19 mouse cellular contexts compared by ENCODE assay signal in genomic region chr10:40171211-40171610, GRCm38 (mm10). TPM values are rescaled to one million over a fixed set of nuclear protein-coding genes. Genes with fewer than 3 reads are reported as not detected.
DNase-seq lines count a peak whose midpoint lies in the region; ATAC-seq lines count a peak whose summit lies in the region.
"Had no signal": no experiment of that assay in that cellular context is flagged by ENCODE, and none has a peak within 500 bp of the region (broad histone marks: within the 10 kb centered on the region; RNA-seq: fewer than 3 reads in every experiment).

No protein-coding gene starts in this region.

- H3K4me1 ChIP-seq in embryonic facial prominence, embryonic 12.5 days = 0 out of 2 replicates have a peak, but pooled peaks cover 8% of the 10 kb centered on the region
- H3K4me1 ChIP-seq: forebrain, embryonic 13.5 days; neural tube, embryonic 12.5 days had no signal

- peak; percentile 94 for DNase-seq in 416B (ENCODE audit: low read depth)
- peak; percentile 66 for DNase-seq in A20 (ENCODE audit: low read depth, low spot score)
- no peak for DNase-seq in adrenal gland, adult (ENCODE audit: inconsistent age in 2 of 2, low spot score in 1 of 2)
- DNase-seq in cerebellum, postnatal 14 days = no peak
- DNase-seq: cerebellum, adult 9-11 months; heart, adult 18-20 months; kidney, adult 9 months; lung, embryonic 14.5 days; right cerebral cortex, postnatal 25 days; thymus, postnatal 25 days had no signal

- no peak overlapping the region for H3K9ac ChIP-seq in embryonic facial prominence, embryonic 12.5 days
- H3K9ac ChIP-seq: forebrain, embryonic 13.5 days; hindbrain, embryonic 13.5 days; lung, embryonic 14.5 days; neural tube, embryonic 12.5 days had no signal

- H3K27me3 ChIP-seq in embryonic facial prominence, embryonic 12.5 days = no peaks in the 10 kb centered on the region
- H3K27me3 ChIP-seq: forebrain, embryonic 13.5 days; hindbrain, embryonic 13.5 days; neural tube, embryonic 12.5 days; Patski had no signal

- no peak for ATAC-seq in embryonic facial prominence, embryonic 12.5 days (ENCODE audit: insufficient number of reproducible peaks, insufficient read depth, low FRiP score, low TSS enrichment)
- peak; percentile 57 for ATAC-seq in megakaryocyte, adult 5-6 weeks (ENCODE audit: poor library complexity, severe bottlenecking)
- ATAC-seq in CD4-positive, CD25-positive, alpha-beta regulatory T cell, adult 4 months = no peak
- ATAC-seq: forebrain, embryonic 13.5 days; Patski had no signal

- no peaks in the 10 kb centered on the region for H3K9me3 ChIP-seq in embryonic facial prominence, embryonic 12.5 days
- H3K9me3 ChIP-seq: forebrain, embryonic 13.5 days; hindbrain, embryonic 13.5 days; neural tube, embryonic 12.5 days had no signal

- H3K4me2 ChIP-seq in embryonic facial prominence, embryonic 12.5 days (replicated peaks) = no peak overlapping the region
- H3K4me2 ChIP-seq: forebrain, embryonic 13.5 days; hindbrain, embryonic 13.5 days; lung, embryonic 14.5 days; neural tube, embryonic 12.5 days had no signal

- no peaks in the 10 kb centered on the region for H3K36me3 ChIP-seq in embryonic facial prominence, embryonic 12.5 days
- H3K36me3 ChIP-seq: hindbrain, embryonic 13.5 days; neural tube, embryonic 12.5 days had no signal

- H3K27ac ChIP-seq in embryonic facial prominence, embryonic 12.5 days = 0 out of 2 replicates have a peak overlapping the region, but pooled peaks have one; percentile 60
- H3K27ac ChIP-seq: forebrain, embryonic 13.5 days; hindbrain, embryonic 13.5 days; macrophage; neural tube, embryonic 12.5 days; stomach, postnatal 0 days had no signal

- WGBS in embryonic facial prominence, embryonic 12.5 days = 45% methylated on average over 8 of the region's 8 CpGs

- H3K4me3 ChIP-seq in embryonic facial prominence, embryonic 12.5 days = no peak overlapping the region
- H3K4me3 ChIP-seq: forebrain, embryonic 13.5 days; hindbrain, embryonic 13.5 days; neural tube, embryonic 12.5 days had no signal

RNA-seq across cellular contexts. Expression of gene Slc16a10, which starts 29.2 kb away (rescaled TPM):
- polyA plus RNA-seq in embryonic facial prominence, embryonic 12.5 days (2016; fragmentation: Nextera tagmentation; extraction: Ambion mirVana) = 5.4 and 6.5 TPM in 2 replicates
- 45.0 and 56.3 TPM in 2 replicates for total RNA-seq in megakaryocyte, adult 5-6 weeks (2015)
- 29.8 and 31.6 TPM in 2 replicates for total RNA-seq in megakaryocyte, adult 5-6 weeks (2017)
- polyA plus RNA-seq in CD4-positive, CD25-positive, alpha-beta regulatory T cell, adult 4 months (2017; shearing (Covaris generic)) = 1 to 10 TPM; 2.5 to 3.0 TPM

Comparison
In these comparisons a context has a peak if more than half of its experiments do, and no peak if none do; other contexts are left out.
1. DNase-seq: peak in 416B (single experiment) and A20 (single experiment); none in adrenal gland, adult (0 of 2) and cerebellum, postnatal 14 days (0 of 2).